Mouse (Mus musculus) forebrain, embryonic 14.5 days (tissue): ENCODE results near the gene 4833427G06Rik. TPM values are rescaled to one million over a fixed set of nuclear protein-coding genes. Genes with fewer than 3 reads are reported as not detected.

Source experiments
- ATAC-seq: fragments of 200-750 bp; cut with Nextera tagmentation; 2 replicates; pipeline ENCODE4 v1.8.0; 2017; ENCODE audit warnings: mild to moderate bottlenecking, moderate library complexity
- DNase-seq: peaks from one replicate; pipeline ENCODE4 v3.0.0-alpha.2; 2015; ENCODE audit warnings: low spot score
- H3K27ac ChIP-seq: fragments of 300-500 bp; sonication (generic); 2 replicates; pipeline ENCODE4 v1.5.1; 2014; ENCODE audit warnings: low read depth, mild to moderate bottlenecking, control low read depth, low read length, moderate library complexity
- H3K27me3 ChIP-seq: fragments of 300-500 bp; sonication (generic); replicated peaks from 2 replicates; pipeline ENCODE4 v1.6.1; 2014; ENCODE audit warnings: low read length, control low read depth, mixed read lengths; ENCODE audit not compliant: control insufficient read depth, insufficient read depth
- H3K36me3 ChIP-seq: fragments of 300-500 bp; sonication (generic); 2 replicates; pipeline ENCODE4 v1.6.1; 2014; ENCODE audit warnings: low read length, control low read depth; ENCODE audit not compliant: control insufficient read depth, insufficient read depth
- H3K4me1 ChIP-seq: fragments of 300-500 bp; sonication (generic); 2 replicates; pipeline ENCODE4 v1.6.1; 2014; ENCODE audit warnings: antibody characterized with exemption, low read length, control low read depth; ENCODE audit not compliant: control insufficient read depth, insufficient read depth
- H3K4me2 ChIP-seq: fragments of 300-500 bp; sonication (generic); 2 replicates; pipeline ENCODE4 v1.6.1; 2014; ENCODE audit warnings: mild to moderate bottlenecking, control low read depth, low read length
- H3K4me3 ChIP-seq: fragments of 300-500 bp; sonication (generic); 2 replicates; pipeline ENCODE4 v1.5.1; 2014; ENCODE audit warnings: low read depth, low read length, control low read depth
- H3K9ac ChIP-seq: fragments of 300-500 bp; sonication (generic); 2 replicates; pipeline ENCODE4 v1.6.1; 2014; ENCODE audit warnings: mild to moderate bottlenecking, low read length, control low read depth, moderate library complexity
- H3K9me3 ChIP-seq: fragments of 300-500 bp; sonication (generic); replicated peaks from 2 replicates; pipeline ENCODE4 v1.6.1; 2016; ENCODE audit warnings: low read length, control low read depth, mixed read lengths; ENCODE audit not compliant: control insufficient read depth
- WGBS: fragments of 180-500 bp; shearing (Covaris S2); extraction: QIAGEN DNeasy Blood & Tissue Kit; methylation state at CpG from one replicate; pipeline ENCODE4 v1.1.7; 2014; 5-methylcytosine and 5-hydroxymethylcytosine counted together
- polyA plus RNA-seq: library from polyadenylated mRNA; unstranded; fragments of >200 nt; fragmentation: Nextera tagmentation; extraction: Ambion mirVana; gene quantifications from 2 replicates; pipeline ENCODE4 v1.2.1, GENCODE M21; 2014

The 4833427G06Rik gene
- polyA plus RNA-seq, 1 experiment from 2014 or later, result 1.2 TPM

DNA sequence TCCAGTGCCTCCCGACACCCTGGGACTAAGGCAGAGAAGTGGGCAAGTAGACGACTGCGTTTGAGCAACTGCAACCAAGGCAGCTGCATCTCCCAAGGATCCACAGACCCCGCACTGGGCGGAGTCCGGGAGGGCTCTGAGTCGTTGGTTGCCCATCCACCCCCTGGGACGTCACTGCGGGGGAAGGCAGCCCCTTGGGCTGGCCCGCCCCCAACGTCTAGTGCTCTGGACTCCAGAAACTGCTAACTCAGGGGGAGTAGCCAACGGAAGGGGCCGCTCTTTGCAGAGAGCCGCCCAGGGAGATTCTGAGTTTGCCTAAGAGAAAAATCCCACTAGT lies 24.9 kb downstream of the 4833427G06Rik start, which contains the start of gene Layn:
Gene Layn, minus strand, starts transcription at position 116 of the 337 bp plus-strand sequence.
- H3K4me2 ChIP-seq, result peak within 1 kb of the TSS; percentile 62
- no peak within 1 kb of the TSS for H3K27ac ChIP-seq
- peak within 1 kb of the TSS; percentile 30 for H3K4me3 ChIP-seq
- H3K4me1 ChIP-seq, result peaks cover 5% of the 10 kb centered on the region
- DNase-seq (peak; percentile 79), ATAC-seq (peak; percentile 92)
- H3K27me3 ChIP-seq, result no peaks in the 10 kb centered on the region
- H3K9me3 ChIP-seq, result no peaks in the 10 kb centered on the region
- H3K9ac ChIP-seq, result peak within 1 kb of the TSS; percentile 37
- no peaks in the 10 kb centered on the region for H3K36me3 ChIP-seq
- WGBS, result under 1% methylated on average over 14 of the region's 14 CpGs

DNA sequence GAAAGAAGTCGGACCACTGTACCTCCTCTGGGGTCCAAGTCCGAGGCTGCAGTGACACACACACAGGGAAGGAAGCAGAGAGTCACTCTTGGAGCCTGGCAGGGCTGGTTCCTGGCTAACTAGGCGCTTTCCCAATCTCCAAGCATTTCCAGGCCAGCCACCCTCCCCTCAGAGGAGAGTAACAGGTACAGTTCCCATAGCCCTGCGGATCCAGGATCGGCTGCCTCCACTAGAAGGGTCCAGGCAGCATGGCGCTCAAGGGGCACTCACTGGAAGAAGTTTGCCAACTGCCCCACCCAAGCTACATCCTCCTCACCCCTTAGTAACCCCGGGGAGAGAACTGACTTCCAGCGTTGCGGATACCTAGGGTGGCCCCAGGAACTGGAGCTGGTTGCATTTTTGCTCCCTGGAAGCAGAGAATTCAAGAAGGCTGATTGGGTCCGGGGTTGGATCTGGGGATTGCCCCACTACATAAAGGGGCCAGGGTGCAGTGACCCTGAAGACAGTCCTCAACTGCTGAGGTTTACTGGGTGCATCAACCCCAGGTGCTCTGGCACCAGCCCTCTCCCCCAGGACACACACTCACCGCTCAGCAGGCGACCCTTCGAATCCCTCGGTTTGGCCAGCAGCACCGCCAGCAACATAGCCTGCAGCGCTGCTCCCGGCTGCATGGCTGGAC lies 25.4 kb downstream of the 4833427G06Rik start:
- H3K27ac ChIP-seq, result no peak overlapping the region
- H3K4me3 ChIP-seq, result peak overlapping the region; percentile 30
- DNase-seq, result peak; percentile 12
- H3K9ac ChIP-seq, result peak overlapping the region; percentile 37
- no peaks in the 10 kb centered on the region for H3K36me3 ChIP-seq
- WGBS, result 2% methylated on average over 17 of the region's 17 CpGs
- H3K4me2 ChIP-seq, result peak overlapping the region; percentile 62
- ATAC-seq, result peak; percentile 40
- no peaks in the 10 kb centered on the region for H3K9me3 ChIP-seq
- H3K4me1 ChIP-seq, result peaks cover 5% of the 10 kb centered on the region
- no peaks in the 10 kb centered on the region for H3K27me3 ChIP-seq

DNA sequence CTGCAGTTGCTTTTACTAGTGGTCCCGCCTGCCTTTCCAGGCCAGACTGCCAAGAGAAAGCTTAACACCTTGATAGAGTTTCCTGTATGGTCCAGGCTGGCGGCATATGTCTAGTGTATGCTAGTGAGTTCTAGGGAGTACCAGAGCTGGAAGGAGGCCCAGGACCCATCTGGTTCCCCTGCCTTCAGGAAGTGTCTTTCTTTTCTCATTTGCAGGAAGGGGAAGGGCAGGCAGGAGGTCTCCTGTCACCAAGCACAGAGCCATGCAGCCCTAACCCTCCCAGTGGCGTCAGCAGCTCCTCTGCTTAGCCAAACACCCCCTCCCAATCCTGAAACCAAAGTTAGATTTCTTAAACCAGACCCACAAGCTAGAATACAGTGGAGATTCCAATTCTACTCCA lies 26.1 kb downstream of the 4833427G06Rik start:
- WGBS, result 27% methylated on average over 3 of the region's 3 CpGs
- Histone ChIP-seq H3K4me3 (peak overlapping the region; percentile 30), H3K27me3 (no peaks in the 10 kb centered on the region), H3K4me2 (peak overlapping the region; percentile 62), H3K9me3 (no peaks in the 10 kb centered on the region), H3K9ac (no peak overlapping the region), H3K36me3 (no peaks in the 10 kb centered on the region), H3K4me1 (peaks cover 5% of the 10 kb centered on the region), H3K27ac (no peak overlapping the region)
- peak; percentile 77 for DNase-seq
- peak; percentile 68 for ATAC-seq

DNA sequence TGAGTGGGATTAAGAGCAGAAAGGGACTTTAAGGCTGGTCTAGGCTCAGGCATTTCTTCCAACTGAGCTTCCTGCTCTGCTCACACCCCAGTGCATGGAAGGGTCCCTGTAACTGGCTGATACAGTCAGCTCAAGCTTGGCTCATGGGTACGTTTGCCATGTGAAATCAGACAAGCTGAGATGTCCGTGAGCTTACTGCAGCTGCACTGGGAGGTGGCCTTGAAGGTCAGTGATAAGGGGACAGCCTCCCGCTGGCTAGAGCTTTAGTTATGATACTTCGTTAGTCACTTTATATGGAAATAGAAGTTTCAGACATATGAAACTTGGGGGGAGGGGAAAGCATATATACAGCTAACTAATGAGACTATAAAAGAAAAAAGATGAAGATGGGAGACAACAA lies 31.1 kb downstream of the 4833427G06Rik start:
- Histone ChIP-seq H3K4me2 (no peak overlapping the region), H3K4me1 (no peaks in the 10 kb centered on the region), H3K27ac (no peak overlapping the region), H3K9ac (no peak overlapping the region), H3K4me3 (no peak overlapping the region), H3K36me3 (no peaks in the 10 kb centered on the region), H3K27me3 (no peaks in the 10 kb centered on the region), H3K9me3 (no peaks in the 10 kb centered on the region)
- no peak for DNase-seq
- 80% methylated on average over 4 of the region's 4 CpGs for WGBS
- ATAC-seq, result no peak

DNA sequence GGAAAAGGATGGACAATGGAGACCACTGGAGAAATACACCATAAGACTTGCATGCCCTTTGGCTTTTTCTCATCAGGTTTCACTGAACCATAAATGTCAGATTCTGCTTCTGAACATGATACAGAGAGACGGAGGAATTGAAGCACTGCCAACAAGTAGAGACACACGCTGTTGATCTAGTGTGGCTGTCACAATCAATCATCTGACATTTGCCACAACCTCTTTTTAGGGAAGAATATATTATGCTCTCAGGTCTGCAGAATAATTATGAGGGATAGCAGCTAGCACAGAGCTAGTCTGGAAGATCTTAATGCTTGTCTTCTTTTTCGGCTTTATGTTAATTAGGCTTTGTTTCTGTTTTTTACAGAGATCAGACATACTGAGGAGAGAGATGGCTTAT lies 33.7 kb downstream of the 4833427G06Rik start:
- no peak overlapping the region for H3K9ac ChIP-seq
- no peak overlapping the region for H3K4me3 ChIP-seq
- ATAC-seq (no peak), DNase-seq (peak; percentile 36)
- H3K36me3 ChIP-seq, result no peaks in the 10 kb centered on the region
- H3K9me3 ChIP-seq, result no peaks in the 10 kb centered on the region
- no peaks in the 10 kb centered on the region for H3K27me3 ChIP-seq
- H3K27ac ChIP-seq, result no peak overlapping the region
- H3K4me1 ChIP-seq, result no peaks in the 10 kb centered on the region
- WGBS, result 75% methylated on average over 3 of the region's 3 CpGs
- no peak overlapping the region for H3K4me2 ChIP-seq

DNA sequence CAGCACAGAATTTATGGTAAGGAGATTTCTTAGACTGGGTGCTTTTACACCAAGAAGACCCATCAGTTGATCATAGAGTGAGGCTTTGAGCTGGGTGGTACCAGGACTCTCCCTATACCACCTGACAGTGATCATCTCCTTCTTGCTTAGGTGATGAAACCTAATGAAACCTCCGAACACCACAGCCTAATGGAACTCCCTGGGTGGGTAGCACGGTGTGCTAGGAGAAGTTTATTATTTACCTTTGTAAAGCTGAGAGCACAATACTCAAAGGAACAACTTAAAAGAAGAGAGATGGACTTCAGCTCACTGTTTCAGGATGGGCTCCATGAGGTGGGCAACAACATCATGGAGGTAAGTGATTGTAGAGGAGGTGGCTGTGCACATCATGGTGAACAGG lies 41.3 kb downstream of the 4833427G06Rik start, which contains the start of gene Btg4:
Gene Btg4, plus strand, starts transcription at position 301 of the 400 bp plus-strand sequence.
- ATAC-seq, result no peak
- no peak within 1 kb of the TSS for H3K27ac ChIP-seq

DNA sequence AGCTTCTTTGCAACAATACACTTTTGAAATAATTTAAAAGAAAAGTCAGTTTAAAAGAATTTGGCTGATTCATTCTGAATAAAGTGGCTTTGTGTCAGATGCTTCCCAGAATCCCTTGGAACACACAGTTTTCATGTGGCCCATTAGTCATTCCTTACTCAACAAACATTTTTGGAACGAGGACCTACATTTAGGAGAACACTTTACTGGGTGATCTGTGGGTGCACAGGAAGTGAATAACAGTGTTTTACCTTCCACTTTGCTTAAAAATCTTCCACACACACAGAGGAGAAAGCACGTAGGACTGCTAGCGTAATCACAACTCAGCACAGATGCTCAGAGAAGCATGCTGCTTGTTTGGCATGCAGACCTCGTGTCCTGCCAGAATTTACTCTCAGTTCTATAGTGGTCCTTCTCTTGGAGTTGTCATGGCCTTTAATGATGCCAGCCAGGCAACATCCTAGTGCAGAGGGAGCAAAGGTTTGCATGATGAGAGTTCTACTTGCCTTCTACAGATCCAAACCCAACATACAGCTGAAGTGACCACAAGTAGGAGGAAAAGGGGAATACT lies 42.8 kb downstream of the 4833427G06Rik start:
- WGBS, result 64% methylated on average over 4 of the region's 4 CpGs

More for the DNA sequence above, 41.3 kb downstream of the 4833427G06Rik start, which contains the start of gene Btg4:
- Histone ChIP-seq H3K4me2 (no peak within 1 kb of the TSS), H3K36me3 (no peaks in the 10 kb centered on the region), H3K9me3 (no peaks in the 10 kb centered on the region), H3K27me3 (no peaks in the 10 kb centered on the region), H3K4me1 (no peaks in the 10 kb centered on the region), H3K4me3 (no peak within 1 kb of the TSS), H3K9ac (no peak within 1 kb of the TSS)
- DNase-seq, result no peak
- 85% methylated on average over 2 of the region's 2 CpGs for WGBS

DNA sequence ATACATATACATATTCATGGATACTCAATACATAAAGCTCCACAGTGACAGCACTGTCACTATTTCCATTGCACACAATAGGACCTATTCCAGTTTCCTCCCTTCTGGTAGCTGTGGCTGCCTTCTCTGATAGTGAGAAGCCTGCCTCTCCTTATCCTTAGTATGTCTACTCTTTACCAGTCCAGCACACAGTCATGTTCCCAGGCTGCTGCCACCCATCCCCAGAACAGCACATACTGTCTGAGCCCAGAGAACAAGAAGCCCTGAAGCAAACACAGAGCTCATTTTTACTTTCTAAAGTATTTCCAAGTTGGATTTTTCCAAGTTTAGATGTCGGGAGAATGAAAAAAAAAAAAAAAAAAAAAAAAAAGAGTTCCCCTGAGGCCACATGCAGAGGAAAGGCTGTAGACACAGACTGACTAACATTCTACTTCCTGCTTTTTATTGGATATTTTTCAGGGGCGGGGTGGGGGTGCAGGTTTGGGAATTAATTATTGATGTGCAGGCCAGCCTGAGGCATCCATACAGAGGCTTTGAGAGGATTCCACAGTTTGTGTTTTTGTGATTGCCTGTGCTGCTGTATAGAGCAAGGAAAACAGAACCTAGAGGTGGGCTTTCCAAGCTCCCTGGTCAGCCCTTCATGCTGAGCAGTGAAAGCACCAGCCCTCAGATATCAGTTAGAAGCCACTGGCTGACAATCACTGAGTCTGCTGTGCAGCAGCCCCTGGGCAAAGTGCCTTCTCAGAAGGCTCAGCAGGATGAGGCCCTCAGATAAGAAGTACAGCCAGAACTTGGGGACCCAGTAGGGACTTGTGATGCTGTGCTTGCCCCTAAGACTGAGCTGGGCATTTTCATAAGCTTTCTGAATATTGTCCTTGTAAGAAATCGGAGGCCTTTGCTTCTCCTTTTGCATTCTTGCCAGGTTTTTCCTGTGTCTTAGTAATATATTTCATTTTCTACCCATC lies 45.2 kb downstream of the 4833427G06Rik start:
- no peak overlapping the region for H3K27ac ChIP-seq
- no peaks in the 10 kb centered on the region for H3K27me3 ChIP-seq
- ATAC-seq (no peak), DNase-seq (no peak)
- H3K9me3 ChIP-seq, result no peaks in the 10 kb centered on the region
- H3K9ac ChIP-seq, result no peak overlapping the region
- 85% methylated on average over 3 of the region's 3 CpGs for WGBS
- H3K36me3 ChIP-seq, result no peaks in the 10 kb centered on the region
- H3K4me2 ChIP-seq, result no peak overlapping the region
- no peak overlapping the region for H3K4me3 ChIP-seq
- no peaks in the 10 kb centered on the region for H3K4me1 ChIP-seq

More for the DNA sequence above, 42.8 kb downstream of the 4833427G06Rik start:
- H3K36me3 ChIP-seq, result no peaks in the 10 kb centered on the region
- H3K4me1 ChIP-seq, result no peaks in the 10 kb centered on the region
- no peak overlapping the region for H3K4me3 ChIP-seq
- no peaks in the 10 kb centered on the region for H3K27me3 ChIP-seq
- H3K9ac ChIP-seq, result no peak overlapping the region
- ATAC-seq (no peak), DNase-seq (no peak)
- H3K9me3 ChIP-seq, result no peaks in the 10 kb centered on the region
- H3K27ac ChIP-seq, result no peak overlapping the region
- no peak overlapping the region for H3K4me2 ChIP-seq
